Mouse (Mus musculus): Measurements from ENCODE around the gene Gys1. TPM values are rescaled to one million over a fixed set of nuclear protein-coding genes. Genes with fewer than 3 reads are reported as not detected.
"Not testable (repeated sequence)": the region's sequence is repeated elsewhere in the genome, so short reads cannot be mapped to it uniquely, and the experiment has no call there.

Gys1 gene
- polyA plus RNA-seq, 1 experiment from 2014 or later = 22.7 TPM

DNA sequence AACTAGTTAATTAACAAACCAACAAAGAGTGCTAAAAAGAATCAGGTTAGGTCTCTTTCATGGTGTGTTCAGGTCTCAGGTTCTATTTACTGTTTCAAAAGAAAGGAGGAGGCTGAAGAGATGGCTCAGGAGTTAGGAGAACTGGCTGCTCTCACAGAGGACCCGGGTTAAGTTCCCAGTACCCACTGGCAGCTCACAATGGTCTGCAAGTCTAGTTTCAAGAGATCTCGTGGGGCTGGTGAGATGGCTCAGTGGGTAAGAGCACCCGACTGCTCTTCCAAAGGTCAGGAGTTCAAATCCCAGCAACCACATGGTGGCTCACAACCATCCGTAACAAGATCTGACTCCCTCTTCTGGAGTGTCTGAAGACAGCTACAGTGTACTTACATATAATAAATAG is 45.7 kb downstream of the Gys1 start:
- not testable (repeated sequence) for H3K36me3 ChIP-seq (replicated peaks); H3K27me3 ChIP-seq (replicated peaks); H3K9me3 ChIP-seq; H3K4me2 ChIP-seq; H3K4me3 ChIP-seq; ATAC-seq (replicated peaks); H3K4me1 ChIP-seq; H3K9ac ChIP-seq; H3K27ac ChIP-seq
- WGBS = 80% methylated on average over 3 of the region's 4 CpGs

DNA sequence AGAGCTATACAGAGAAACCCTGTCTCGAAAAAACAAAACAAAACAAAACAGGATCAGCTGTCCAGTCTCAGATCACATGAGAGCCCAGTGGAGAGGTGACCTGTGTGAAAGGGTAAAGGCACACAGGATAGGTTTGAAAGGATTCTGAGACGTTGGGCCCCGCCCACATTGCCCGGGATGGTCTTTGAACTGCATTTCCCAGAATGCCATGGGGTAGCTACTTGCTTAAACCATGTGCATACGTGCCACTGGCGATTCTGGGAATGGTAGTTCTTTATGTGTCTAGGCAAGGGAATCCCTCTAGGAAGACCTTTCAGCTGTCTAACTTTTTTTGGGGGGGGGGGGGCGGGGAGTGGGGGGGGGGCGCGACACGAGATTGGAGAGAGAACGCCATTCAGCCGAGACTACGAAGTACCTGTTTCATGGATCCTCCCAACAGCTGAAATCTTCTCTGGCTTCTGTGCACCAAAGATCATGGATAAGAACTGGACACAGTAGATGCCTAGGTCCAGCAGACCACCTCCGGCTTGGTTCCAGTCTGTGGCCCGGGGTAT is 46.8 kb downstream of the Gys1 start, which contains the start of gene Tulp2:
Gene Tulp2, plus strand, starts transcription at position 504 of the 554 bp plus-strand sequence.
- H3K27me3 ChIP-seq (replicated peaks) = no peaks in the 10 kb centered on the region
- H3K9me3 ChIP-seq = no peaks in the 10 kb centered on the region
- H3K27ac ChIP-seq = no peak within 1 kb of the TSS
- H3K4me3 ChIP-seq = no peak within 1 kb of the TSS
- H3K36me3 ChIP-seq (replicated peaks) = no peaks in the 10 kb centered on the region
- H3K4me2 ChIP-seq = no peak within 1 kb of the TSS
- H3K9ac ChIP-seq = no peak within 1 kb of the TSS
- no peaks in the 10 kb centered on the region for H3K4me1 ChIP-seq
- WGBS = 47% methylated on average over 15 of the region's 15 CpGs
- peak; percentile 86 for ATAC-seq (replicated peaks)

DNA sequence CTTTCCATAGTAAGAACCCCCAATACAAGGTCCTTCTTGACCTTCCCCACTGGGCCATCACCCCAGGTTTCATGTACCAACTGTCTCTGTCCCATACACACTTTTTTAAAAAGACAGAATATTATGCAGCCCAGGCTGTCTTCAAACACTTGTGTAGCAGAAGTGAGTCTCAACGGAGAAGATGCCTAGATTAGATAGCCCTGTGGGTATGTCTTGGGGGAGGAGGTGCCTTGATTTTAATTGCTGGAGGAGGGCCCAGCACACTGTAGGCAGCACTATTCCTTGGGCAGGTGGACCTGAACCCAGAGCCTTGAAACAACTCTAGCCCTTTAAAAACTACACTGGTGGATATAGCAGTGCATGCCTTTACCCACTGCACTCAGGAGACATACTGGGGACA is 47.5 kb downstream of the Gys1 start:
- Histone ChIP-seq H3K4me1 (no peaks in the 10 kb centered on the region), H3K36me3 (replicated peaks) (no peaks in the 10 kb centered on the region), H3K27ac (no peak overlapping the region), H3K4me3 (no peak overlapping the region), H3K27me3 (replicated peaks) (no peaks in the 10 kb centered on the region), H3K9ac (no peak overlapping the region), H3K9me3 (no peaks in the 10 kb centered on the region), H3K4me2 (no peak overlapping the region)
- ATAC-seq (replicated peaks) = no peak
- 95% methylated on average over 1 of the region's 1 CpGs for WGBS

DNA sequence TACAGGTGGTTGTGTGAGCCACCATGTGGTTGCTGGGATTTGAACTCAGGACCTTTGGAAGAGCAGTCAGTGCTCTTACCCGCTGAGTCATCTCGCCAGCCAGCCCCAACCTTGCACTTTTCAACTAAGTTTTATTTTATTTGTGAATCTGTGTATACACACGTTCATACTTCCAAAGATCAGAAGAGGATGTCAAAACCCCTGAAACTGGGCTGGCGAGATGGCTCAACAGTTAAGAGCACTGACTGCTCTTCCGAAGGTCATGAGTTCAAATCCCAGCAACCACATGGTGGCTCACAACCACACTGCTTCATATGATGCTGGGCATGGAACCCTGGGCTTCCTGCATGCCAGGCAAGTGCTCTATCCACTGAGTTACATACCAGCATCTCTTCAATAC is 50.3 kb downstream of the Gys1 start:
- not testable (repeated sequence) for ATAC-seq (replicated peaks); H3K9me3 ChIP-seq; H3K9ac ChIP-seq; H3K4me2 ChIP-seq; H3K36me3 ChIP-seq (replicated peaks); H3K27me3 ChIP-seq (replicated peaks); H3K4me3 ChIP-seq; H3K27ac ChIP-seq
- WGBS = 95% methylated on average over 5 of the region's 5 CpGs
- peaks cover 13% of the 10 kb centered on the region; the same call in 1 of the 2 replicates for H3K4me1 ChIP-seq

DNA sequence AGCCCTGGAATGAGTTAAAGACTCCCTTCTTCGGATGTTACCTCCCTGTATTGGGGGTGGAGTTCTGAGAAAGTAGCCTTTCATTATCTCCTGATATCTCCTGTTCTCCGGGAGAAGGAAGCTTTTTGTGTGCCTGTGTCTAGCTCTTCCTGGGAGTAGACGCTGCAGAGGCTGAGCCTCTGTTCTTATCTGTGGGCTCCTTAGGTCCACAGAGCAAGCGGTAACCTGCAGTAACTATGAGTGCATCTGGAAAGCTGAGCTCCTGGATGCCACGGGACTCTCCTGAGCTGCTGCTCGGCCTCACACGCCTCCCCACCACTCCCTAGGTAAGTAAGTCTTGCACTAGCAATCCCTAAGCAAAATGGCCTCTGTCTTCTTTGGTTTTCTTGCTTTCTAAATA is 51.5 kb downstream of the Gys1 start:
- no peak for ATAC-seq (replicated peaks)
- H3K4me1 ChIP-seq = peaks cover 17% of the 10 kb centered on the region; the same call in 1 of the 2 replicates
- no peak overlapping the region for H3K27ac ChIP-seq
- no peak overlapping the region for H3K4me2 ChIP-seq
- H3K36me3 ChIP-seq (replicated peaks) = no peaks in the 10 kb centered on the region
- H3K4me3 ChIP-seq = no peak overlapping the region
- H3K9ac ChIP-seq = no peak overlapping the region
- 85% methylated on average over 7 of the region's 7 CpGs for WGBS
- no peaks in the 10 kb centered on the region for H3K27me3 ChIP-seq (replicated peaks)
- no peaks in the 10 kb centered on the region for H3K9me3 ChIP-seq

DNA sequence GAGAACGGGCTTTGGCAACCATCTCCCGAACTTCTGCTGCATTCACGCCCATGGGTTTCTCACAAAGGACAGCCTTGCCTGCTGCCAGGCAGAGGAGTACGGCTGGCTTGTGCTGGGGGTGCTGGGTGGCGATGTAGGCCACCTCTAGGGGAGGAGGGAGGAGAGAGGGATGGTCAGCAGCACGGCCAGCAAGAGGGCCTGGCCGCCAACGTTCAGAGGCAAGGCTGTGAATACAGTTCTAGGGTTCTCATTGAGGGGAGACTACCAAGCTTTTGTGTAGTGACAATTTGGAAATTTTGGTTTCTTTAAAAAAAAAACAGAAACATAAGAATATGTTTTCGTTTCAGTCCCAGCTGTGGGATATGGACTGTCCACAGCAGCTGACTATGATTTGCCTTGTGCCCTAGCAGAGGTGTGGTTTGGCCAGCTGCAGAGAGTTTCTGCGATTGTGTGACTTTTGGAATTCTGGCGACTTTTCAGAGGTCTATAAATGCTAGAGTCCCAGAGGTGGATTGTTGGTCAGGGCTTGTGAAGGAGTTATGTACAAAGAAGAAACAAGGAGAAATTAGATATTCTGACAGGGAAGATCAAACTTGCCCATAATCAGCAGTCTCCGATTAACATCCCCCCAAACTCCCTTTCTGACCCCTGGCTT is 52.2 kb downstream of the Gys1 start, which contains the start of gene Gm45808:
Gene Gm45808, minus strand, starts transcription at position 51 of the 655 bp plus-strand sequence.
- Histone ChIP-seq H3K4me1 (peaks cover 17% of the 10 kb centered on the region; the same call in 1 of the 2 replicates), H3K27ac (no peak within 1 kb of the TSS), H3K9ac (no peak within 1 kb of the TSS), H3K9me3 (no peaks in the 10 kb centered on the region), H3K27me3 (replicated peaks) (no peaks in the 10 kb centered on the region), H3K4me2 (no peak within 1 kb of the TSS), H3K36me3 (replicated peaks) (no peaks in the 10 kb centered on the region), H3K4me3 (no peak within 1 kb of the TSS)
- 84% methylated on average over 12 of the region's 12 CpGs for WGBS
- ATAC-seq (replicated peaks) = no peak

DNA sequence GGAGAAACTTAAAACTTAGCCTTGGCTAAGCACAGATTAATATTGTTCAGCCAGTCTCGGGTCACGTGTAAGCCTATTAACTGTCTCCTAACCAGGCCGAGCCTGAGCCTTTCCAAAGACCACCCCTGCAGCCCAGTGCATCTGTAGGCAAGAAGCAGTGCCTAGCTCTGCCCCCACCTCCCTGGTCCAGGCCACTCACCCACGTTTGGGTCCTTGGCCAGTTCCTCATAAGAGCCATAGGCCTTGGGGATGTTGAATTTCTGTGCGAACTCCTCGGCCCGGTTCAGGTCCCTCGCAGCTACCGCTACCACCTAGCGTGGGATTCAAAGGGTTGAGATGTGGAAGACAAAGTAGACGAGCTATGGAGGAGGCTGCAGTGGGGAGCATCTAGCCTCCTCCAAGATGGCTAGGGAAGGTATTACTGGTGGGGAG is 53.2 kb downstream of the Gys1 start:
- WGBS = 14% methylated on average over 11 of the region's 11 CpGs
- ATAC-seq (replicated peaks) = peak; percentile 77
- Histone ChIP-seq H3K27me3 (replicated peaks) (no peaks in the 10 kb centered on the region), H3K9ac (peak overlapping the region; percentile 22), H3K27ac (peak overlapping the region; percentile 81), H3K4me2 (peak overlapping the region; percentile 56), H3K9me3 (no peaks in the 10 kb centered on the region), H3K4me3 (peak overlapping the region; percentile 32), H3K4me1 (peaks cover 17% of the 10 kb centered on the region; the same call in 1 of the 2 replicates), H3K36me3 (replicated peaks) (no peaks in the 10 kb centered on the region)

DNA sequence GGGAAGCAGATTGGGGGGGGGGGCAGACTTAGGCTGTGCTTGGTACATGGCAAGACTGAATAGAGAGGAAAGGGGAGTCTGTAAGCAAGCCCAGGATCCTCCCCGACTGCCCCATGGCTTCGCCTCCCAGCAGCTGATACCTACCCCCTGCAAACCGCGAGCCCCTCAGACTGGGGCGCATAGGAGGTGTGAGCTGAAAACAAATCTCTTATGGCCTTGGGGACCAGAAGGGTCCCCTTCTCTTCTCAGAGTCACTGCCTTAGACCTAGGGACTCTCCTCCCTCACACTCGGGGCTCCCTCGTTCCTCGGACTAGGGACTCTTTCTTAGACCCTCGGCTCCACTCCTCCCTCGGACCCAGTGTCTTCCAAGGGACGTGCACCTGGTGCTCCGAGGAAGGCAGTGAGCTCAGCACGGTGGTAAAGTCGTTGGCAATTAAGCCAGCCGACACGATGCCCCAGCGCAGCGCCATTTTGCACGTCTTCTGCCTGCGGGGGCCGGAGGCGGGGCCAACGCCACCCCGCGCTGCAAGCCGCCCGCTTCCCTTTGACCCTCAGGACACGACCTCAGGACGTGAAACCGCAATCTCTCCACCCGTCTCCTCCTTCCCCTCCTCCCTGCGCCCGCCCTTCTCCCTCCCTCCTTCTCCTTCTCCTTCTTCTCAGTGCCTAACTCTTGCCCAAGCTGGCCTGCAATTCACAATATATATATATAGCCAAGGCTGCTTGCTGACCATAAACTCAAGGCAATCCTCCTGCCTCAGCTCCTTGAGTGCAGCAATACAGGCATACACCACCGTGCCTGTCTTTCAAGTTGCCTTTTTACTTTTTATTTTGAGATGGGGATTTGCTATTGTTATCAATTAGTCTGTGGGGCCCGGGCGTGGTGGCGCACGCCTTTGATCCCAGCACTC is 53.9 kb downstream of the Gys1 start, which contains the start of gene Dhdh:
Gene Dhdh, minus strand, starts transcription at position 513 of the 912 bp plus-strand sequence.
- H3K4me2 ChIP-seq = peak within 1 kb of the TSS; percentile 56
- peak; percentile 68 for ATAC-seq (replicated peaks)
- H3K9me3 ChIP-seq = no peaks in the 10 kb centered on the region
- H3K9ac ChIP-seq = peak within 1 kb of the TSS; percentile 22
- H3K4me3 ChIP-seq = peak within 1 kb of the TSS; percentile 32
- 7% methylated on average over 37 of the region's 38 CpGs for WGBS
- peaks cover 5% of the 10 kb centered on the region; the same call in 1 of the 2 replicates for H3K36me3 ChIP-seq (replicated peaks)
- H3K27ac ChIP-seq = peak within 1 kb of the TSS; percentile 81
- no peaks in the 10 kb centered on the region for H3K27me3 ChIP-seq (replicated peaks)
- peaks cover 17% of the 10 kb centered on the region; the same call in 1 of the 2 replicates for H3K4me1 ChIP-seq

DNA sequence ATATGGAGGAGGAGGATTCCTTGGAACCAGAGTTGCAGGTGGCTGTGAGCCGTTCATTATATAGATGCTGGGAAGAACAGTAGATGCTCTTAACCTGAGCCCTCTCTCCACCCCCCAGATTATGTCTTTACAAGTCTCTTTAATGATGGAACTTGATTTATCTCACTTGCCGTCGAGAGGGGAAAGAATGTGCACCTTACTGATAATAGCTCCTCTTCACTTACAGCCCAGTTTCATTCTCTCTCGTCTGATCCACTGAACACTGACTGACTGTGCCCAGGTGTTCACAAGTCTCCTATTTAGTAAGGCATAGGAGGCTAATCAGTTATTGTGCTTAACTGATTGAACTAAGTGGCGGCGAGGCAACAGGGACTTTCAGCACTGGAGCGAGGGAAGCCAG is 54.9 kb downstream of the Gys1 start:
- H3K9me3 ChIP-seq = no peaks in the 10 kb centered on the region
- no peak for ATAC-seq (replicated peaks)
- H3K36me3 ChIP-seq (replicated peaks) = peaks cover 11% of the 10 kb centered on the region; the same call in 1 of the 2 replicates
- H3K4me3 ChIP-seq = no peak overlapping the region
- H3K4me1 ChIP-seq = peaks cover 17% of the 10 kb centered on the region; the same call in 1 of the 2 replicates
- no peaks in the 10 kb centered on the region for H3K27me3 ChIP-seq (replicated peaks)
- WGBS = 83% methylated on average over 7 of the region's 7 CpGs
- no peak overlapping the region for H3K27ac ChIP-seq
- H3K9ac ChIP-seq = no peak overlapping the region
- H3K4me2 ChIP-seq = peak overlapping the region; percentile 56; the same call in 1 of the 2 replicates

DNA sequence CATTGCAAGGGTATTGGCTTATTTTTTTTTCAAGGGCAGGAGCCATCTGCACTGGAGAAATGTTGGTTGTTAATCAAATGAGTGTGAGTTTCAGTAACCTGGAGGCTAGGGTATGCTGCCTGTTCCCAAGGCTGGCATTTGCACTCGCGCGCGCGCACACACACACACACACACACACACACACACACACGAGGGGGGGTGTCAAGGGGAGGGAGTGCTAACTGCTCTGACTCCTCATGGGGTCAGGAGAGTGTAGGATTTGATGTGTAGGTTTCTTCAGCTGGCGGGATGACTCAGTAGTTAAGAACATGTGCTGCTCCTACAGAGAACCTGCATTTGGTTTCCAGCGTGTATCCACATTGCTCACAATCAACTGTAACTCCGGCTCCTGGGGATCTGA is 56.2 kb downstream of the Gys1 start:
- Histone ChIP-seq H3K36me3 (replicated peaks) (peaks cover 18% of the 10 kb centered on the region; the same call in 1 of the 2 replicates), H3K4me1 (peaks cover 17% of the 10 kb centered on the region; the same call in 1 of the 2 replicates), H3K4me2 (no peak overlapping the region), H3K4me3 (no peak overlapping the region), H3K27me3 (replicated peaks) (no peaks in the 10 kb centered on the region), H3K9ac (no peak overlapping the region), H3K9me3 (no peaks in the 10 kb centered on the region), H3K27ac (no peak overlapping the region)
- no peak for ATAC-seq (replicated peaks)
- 56% methylated on average over 9 of the region's 9 CpGs for WGBS

DNA sequence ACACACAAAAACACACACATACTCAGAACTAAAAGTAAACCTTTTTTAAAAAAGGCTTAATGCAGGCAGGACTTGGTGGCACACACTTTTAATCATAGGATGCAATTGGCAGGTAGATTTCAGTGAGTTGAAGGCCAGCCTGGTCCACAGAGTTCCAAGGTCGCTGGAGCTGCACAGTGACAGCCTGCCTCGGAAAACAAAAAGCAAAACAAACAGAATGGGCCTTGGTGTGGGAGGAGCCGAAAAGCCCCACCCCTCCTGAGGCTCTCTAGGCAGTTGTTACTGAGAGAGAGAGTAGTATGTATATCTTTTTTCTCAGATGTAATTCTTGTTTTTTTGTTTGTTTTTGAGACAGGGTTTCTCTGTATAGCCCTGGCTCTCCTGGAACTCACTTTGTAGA is 56.6 kb downstream of the Gys1 start:
- 24% methylated on average over 3 of the region's 3 CpGs for WGBS
- H3K4me3 ChIP-seq = no peak overlapping the region
- H3K27me3 ChIP-seq (replicated peaks) = no peaks in the 10 kb centered on the region
- H3K27ac ChIP-seq = no peak overlapping the region
- ATAC-seq (replicated peaks) = no peak
- no peaks in the 10 kb centered on the region for H3K9me3 ChIP-seq
- H3K36me3 ChIP-seq (replicated peaks) = peaks cover 18% of the 10 kb centered on the region; the same call in 1 of the 2 replicates
- H3K9ac ChIP-seq = no peak overlapping the region
- H3K4me2 ChIP-seq = no peak overlapping the region
- H3K4me1 ChIP-seq = peaks cover 17% of the 10 kb centered on the region; the same call in 1 of the 2 replicates
